Mouse (Mus musculus): ENCODE data around the gene Rccd1.

- peak; percentile 77 for TF ChIP-seq CTCF (IDR thresholded peaks at IDR 0.05; ENCODE audit: low read depth)
- TF ChIP-seq EP300 (IDR thresholded peaks at IDR 0.05; ENCODE audit: low read depth): no peak
Measured at GRCm38 (mm10) chr7:80246148-80246721, 78.0 kb downstream of the Rccd1 start, which contains the start of gene Ttll13.
